Mouse (Mus musculus): Measurements from ENCODE around the gene Heg1.

- TF ChIP-seq RCOR1 (conservative IDR thresholded peaks at IDR 0.05; ENCODE audit: low read depth, low read length) (no peak), CTCF (conservative IDR thresholded peaks at IDR 0.05 in 1 of 2, IDR thresholded peaks at IDR 0.05 in 1 of 2; ENCODE audit: low read depth in 2 of 2, low read length in 2 of 2) (no peak), TBP (conservative IDR thresholded peaks at IDR 0.05; ENCODE audit: low read depth, low read length) (no peak), MAFK (IDR thresholded peaks at IDR 0.05; ENCODE audit: insufficient replicate concordance, low read length) (no peak), ZKSCAN1 (IDR thresholded peaks at IDR 0.05; ENCODE audit: borderline replicate concordance, low read depth, low read length) (no peak), MYC (IDR thresholded peaks at IDR 0.05; ENCODE audit: low read depth, low read length) (no peak), TCF12 (IDR thresholded peaks at IDR 0.05; ENCODE audit: low read depth, low read length) (no peak), EP300 (IDR thresholded peaks at IDR 0.05; ENCODE audit: low read length) (no peak), POLR2A (IDR thresholded peaks at IDR 0.05; ENCODE audit: low read depth, low read length) (no peak)
These were observed 51.6 kb downstream of the Heg1 start for GRCm38 (mm10) chr16:33735791-33736190.

Measured in CH12.LX (cell line).